Mouse (Mus musculus): ENCODE results near the gene Hoxb5. TPM values are rescaled to one million over a fixed set of nuclear protein-coding genes. Genes with fewer than 3 reads are reported as not detected.
A peak's percentile ranks its signal among the peaks of the same experiment; 100 is the strongest.

The Hoxb5 gene
- polyA plus RNA-seq, 1 experiment: 1.3 TPM

GRCm38 (mm10) chr11:96337026-96337425, 33.9 kb downstream of the Hoxb5 start:
- 74% methylated on average over 6 of the region's 6 CpGs for WGBS
- TF ChIP-seq POLR2A (IDR thresholded peaks at IDR 0.05; ENCODE audit: borderline replicate concordance, control insufficient read depth, low read depth, low read length): no peak
- Histone ChIP-seq H3K4me1 (ENCODE audit: control insufficient read depth, insufficient read depth, low read length) (no peaks in the 10 kb centered on the region; the same call in 1 of the 2 replicates), H3K27ac (ENCODE audit: control insufficient read depth, insufficient read depth, low read depth, low read length, poor library complexity) (no peak overlapping the region), H3K4me3 (replicated peaks; ENCODE audit: control insufficient read depth, low read depth, low read length) (no peak overlapping the region)

GRCm38 (mm10) chr11:96338957-96339855, 36.1 kb downstream of the Hoxb5 start:
- TF ChIP-seq CTCF (IDR thresholded peaks at IDR 0.05; ENCODE audit: control insufficient read depth, insufficient read depth, low read length) (no peak), POLR2A (IDR thresholded peaks at IDR 0.05; ENCODE audit: borderline replicate concordance, control insufficient read depth, low read depth, low read length) (no peak)
- Histone ChIP-seq H3K27ac (ENCODE audit: control insufficient read depth, insufficient read depth, low read depth, low read length, poor library complexity) (no peak overlapping the region), H3K4me3 (replicated peaks; ENCODE audit: control insufficient read depth, low read depth, low read length) (no peak overlapping the region), H3K4me1 (ENCODE audit: control insufficient read depth, insufficient read depth, low read length) (no peaks in the 10 kb centered on the region; the same call in 1 of the 2 replicates)
- 78% methylated on average over 7 of the region's 7 CpGs for WGBS

- Histone ChIP-seq H3K4me3 (replicated peaks; ENCODE audit: control insufficient read depth, low read depth, low read length) (no peak overlapping the region), H3K4me1 (ENCODE audit: control insufficient read depth, insufficient read depth, low read length) (no peaks in the 10 kb centered on the region; the same call in 1 of the 2 replicates), H3K27ac (ENCODE audit: control insufficient read depth, insufficient read depth, low read depth, low read length, poor library complexity) (no peak overlapping the region)
- TF ChIP-seq CTCF (IDR thresholded peaks at IDR 0.05; ENCODE audit: control insufficient read depth, insufficient read depth, low read length) (no peak), POLR2A (IDR thresholded peaks at IDR 0.05; ENCODE audit: borderline replicate concordance, control insufficient read depth, low read depth, low read length) (no peak)
- 4% methylated on average over 35 of the region's 36 CpGs for WGBS
These were observed 37.7 kb downstream of the Hoxb5 start for GRCm38 (mm10) chr11:96340698-96341365.

- H3K4me1 ChIP-seq (ENCODE audit: control insufficient read depth, insufficient read depth, low read length): no peaks in the 10 kb centered on the region
- H3K4me3 ChIP-seq (replicated peaks; ENCODE audit: control insufficient read depth, low read depth, low read length): no peak overlapping the region
- WGBS: 79% methylated on average over 40 of the region's 40 CpGs
- TF ChIP-seq CTCF (IDR thresholded peaks at IDR 0.05; ENCODE audit: control insufficient read depth, insufficient read depth, low read length): no peak
- TF ChIP-seq POLR2A (IDR thresholded peaks at IDR 0.05; ENCODE audit: borderline replicate concordance, control insufficient read depth, low read depth, low read length): peak; percentile 12; the same call in 1 of the 2 replicates
- no peak overlapping the region for H3K27ac ChIP-seq (ENCODE audit: control insufficient read depth, insufficient read depth, low read depth, low read length, poor library complexity)
These were observed 38.8 kb downstream of the Hoxb5 start for GRCm38 (mm10) chr11:96341701-96342575.

- H3K4me3 ChIP-seq (replicated peaks; ENCODE audit: control insufficient read depth, low read depth, low read length): no peak overlapping the region
- WGBS: 63% methylated on average over 4 of the region's 4 CpGs
- H3K4me1 ChIP-seq (ENCODE audit: control insufficient read depth, insufficient read depth, low read length): no peaks in the 10 kb centered on the region
- H3K27ac ChIP-seq (ENCODE audit: control insufficient read depth, insufficient read depth, low read depth, low read length, poor library complexity): no peak overlapping the region
- TF ChIP-seq POLR2A (IDR thresholded peaks at IDR 0.05; ENCODE audit: borderline replicate concordance, control insufficient read depth, low read depth, low read length) (no peak), CTCF (IDR thresholded peaks at IDR 0.05; ENCODE audit: control insufficient read depth, insufficient read depth, low read length) (no peak)
These were observed 39.4 kb downstream of the Hoxb5 start for GRCm38 (mm10) chr11:96342576-96342930.

GRCm38 (mm10) chr11:96343206-96343745, 40.1 kb downstream of the Hoxb5 start:
- H3K27ac ChIP-seq (ENCODE audit: control insufficient read depth, insufficient read depth, low read depth, low read length, poor library complexity): no peak overlapping the region
- TF ChIP-seq CTCF (IDR thresholded peaks at IDR 0.05; ENCODE audit: control insufficient read depth, insufficient read depth, low read length) (no peak), POLR2A (IDR thresholded peaks at IDR 0.05; ENCODE audit: borderline replicate concordance, control insufficient read depth, low read depth, low read length) (no peak)
- no peaks in the 10 kb centered on the region for H3K4me1 ChIP-seq (ENCODE audit: control insufficient read depth, insufficient read depth, low read length)
- 83% methylated on average over 2 of the region's 2 CpGs for WGBS
- H3K4me3 ChIP-seq (replicated peaks; ENCODE audit: control insufficient read depth, low read depth, low read length): no peak overlapping the region

GRCm38 (mm10) chr11:96344061-96344877, 41.1 kb downstream of the Hoxb5 start:
- TF ChIP-seq CTCF (IDR thresholded peaks at IDR 0.05; ENCODE audit: control insufficient read depth, insufficient read depth, low read length): no peak
- no peak for TF ChIP-seq POLR2A (IDR thresholded peaks at IDR 0.05; ENCODE audit: borderline replicate concordance, control insufficient read depth, low read depth, low read length)
- Histone ChIP-seq H3K27ac (ENCODE audit: control insufficient read depth, insufficient read depth, low read depth, low read length, poor library complexity) (no peak overlapping the region), H3K4me3 (replicated peaks; ENCODE audit: control insufficient read depth, low read depth, low read length) (no peak overlapping the region), H3K4me1 (ENCODE audit: control insufficient read depth, insufficient read depth, low read length) (no peaks in the 10 kb centered on the region)
- WGBS: 85% methylated on average over 40 of the region's 40 CpGs

Data from bone marrow, adult 2 months (tissue).